Mouse (Mus musculus) MEL (cell line): ENCODE results near the gene Higd2a. TPM values are rescaled to one million over a fixed set of nuclear protein-coding genes. Genes with fewer than 3 reads are reported as not detected.

Source experiments
- DNase-seq: peaks from one replicate; pipeline ENCODE4 v3.0.0; 2011; ENCODE audit warnings: low read depth, low spot score
- H3K27ac ChIP-seq: 2 replicates; pipeline ENCODE4 v1.5.1; 2012; ENCODE audit warnings: low read depth, mild to moderate bottlenecking, control low read depth, low read length, moderate library complexity; ENCODE audit not compliant: control insufficient read depth
- H3K27me3 ChIP-seq, 2 experiments: fragments of 150-350 bp in 1 of 2; sonication (generic) in 1 of 2; 2 replicates each; pipeline ENCODE4 v1.6.1; 2012; ENCODE audit warnings: low read length in 2 of 2, mild to moderate bottlenecking in 2 of 2, improper control_type of control experiment in 1 of 2, moderate library complexity in 1 of 2; ENCODE audit not compliant: insufficient read depth in 2 of 2, control insufficient read depth in 1 of 2
- H3K36me3 ChIP-seq, 2 experiments: 2 replicates each; pipeline ENCODE4 v1.6.1; 2012 to 2014; ENCODE audit warnings: low read length in 2 of 2, improper control_type of control experiment in 1 of 2, inconsistent platforms in 1 of 2, mild to moderate bottlenecking in 1 of 2; ENCODE audit not compliant: insufficient read depth in 2 of 2, control insufficient read depth in 1 of 2
- H3K4me1 ChIP-seq, 2 experiments: fragments of 150-350 bp in 1 of 2; sonication (generic) in 1 of 2; 2 replicates each; pipeline ENCODE4 v1.6.1; 2012; ENCODE audit warnings: low read length in 2 of 2, improper control_type of control experiment in 1 of 2, mild to moderate bottlenecking in 1 of 2; ENCODE audit not compliant: insufficient read depth in 2 of 2, control insufficient read depth in 1 of 2
- H3K4me3 ChIP-seq, 2 experiments: fragments of 150-350 bp in 1 of 2; sonication (generic) in 1 of 2; 2 replicates each; pipeline ENCODE4 v1.5.1; 2012; ENCODE audit warnings: low read depth in 2 of 2, low read length in 2 of 2, mild to moderate bottlenecking in 2 of 2, moderate library complexity in 2 of 2, control low read depth in 1 of 2, improper control_type of control experiment in 1 of 2; ENCODE audit not compliant: control insufficient read depth in 1 of 2, insufficient read depth in 1 of 2
- H3K79me2 ChIP-seq: 2 replicates; pipeline ENCODE4 v1.6.1; 2012; ENCODE audit warnings: mild to moderate bottlenecking, low read length, moderate library complexity; ENCODE audit not compliant: control insufficient read depth, poor library complexity, insufficient read depth
- H3K9ac ChIP-seq: 2 replicates; pipeline ENCODE4 v1.6.1; 2012; ENCODE audit warnings: low read depth, mild to moderate bottlenecking, control low read depth, low read length, moderate library complexity; ENCODE audit not compliant: control insufficient read depth, poor library complexity, severe bottlenecking
- H3K9me3 ChIP-seq: fragments of 150-350 bp; sonication (generic); replicated peaks from 2 replicates; pipeline ENCODE4 v1.6.1; 2012; ENCODE audit warnings: mild to moderate bottlenecking, low read length, improper control_type of control experiment, moderate library complexity; ENCODE audit not compliant: insufficient read depth
- CHD1 ChIP-seq: IDR thresholded peaks from 2 replicates; pipeline ENCODE4 v1.6.1; 2012; ENCODE audit warnings: low read depth, mild to moderate bottlenecking, inconsistent platforms, low read length, improper control_type of control experiment
- E2F4 ChIP-seq: IDR thresholded peaks from 2 replicates; pipeline ENCODE4 v1.6.1; 2011; ENCODE audit warnings: low read depth, low read length, improper control_type of control experiment, borderline replicate concordance
- ELF1 ChIP-seq: IDR thresholded peaks from 2 replicates; pipeline ENCODE4 v1.6.1; 2014; ENCODE audit warnings: low read depth, mild to moderate bottlenecking, inconsistent platforms, low read length, improper control_type of control experiment, moderate library complexity
- EP300 ChIP-seq, 2 experiments: IDR thresholded peaks; 2 replicates each; pipeline ENCODE4 v1.6.1; 2011; ENCODE audit warnings: improper control_type of control experiment in 2 of 2, low read length in 2 of 2, low read depth in 1 of 2, mild to moderate bottlenecking in 1 of 2
- ETS1 ChIP-seq: IDR thresholded peaks from 2 replicates; pipeline ENCODE4 v1.6.1; 2012; ENCODE audit warnings: low read depth, mild to moderate bottlenecking, inconsistent platforms, low read length, improper control_type of control experiment, moderate library complexity
- GATA1 ChIP-seq: IDR thresholded peaks from 2 replicates; pipeline ENCODE4 v1.6.1; 2011; ENCODE audit warnings: low read depth, low read length, improper control_type of control experiment
- MAZ ChIP-seq: IDR thresholded peaks from 2 replicates; pipeline ENCODE4 v1.6.1; 2012; ENCODE audit warnings: low read depth, mild to moderate bottlenecking, inconsistent platforms, low read length, improper control_type of control experiment
- MYB ChIP-seq: IDR thresholded peaks from 2 replicates; pipeline ENCODE4 v1.6.1; 2011; ENCODE audit warnings: mild to moderate bottlenecking, low read depth, low read length, improper control_type of control experiment
- MYC ChIP-seq: IDR thresholded peaks from 2 replicates; pipeline ENCODE4 v1.6.1; 2011; ENCODE audit warnings: low read depth, mild to moderate bottlenecking, low read length, improper control_type of control experiment, moderate library complexity
- NELFE ChIP-seq: IDR thresholded peaks from 2 replicates; pipeline ENCODE4 v1.6.1; 2011; ENCODE audit warnings: low read depth, low read length, improper control_type of control experiment
- NRF1 ChIP-seq: IDR thresholded peaks from 2 replicates; pipeline ENCODE4 v1.6.1; 2014; ENCODE audit warnings: low read depth, mild to moderate bottlenecking, inconsistent platforms, low read length, improper control_type of control experiment, moderate library complexity; ENCODE audit not compliant: poor library complexity, insufficient read depth, severe bottlenecking
- POLR2AphosphoS2 ChIP-seq: IDR thresholded peaks from 2 replicates; pipeline ENCODE4 v1.6.1; 2011; ENCODE audit warnings: low read length, improper control_type of control experiment
- RAD21 ChIP-seq: IDR thresholded peaks from 2 replicates; pipeline ENCODE4 v1.6.1; 2011; ENCODE audit warnings: mild to moderate bottlenecking, low read depth, low read length, improper control_type of control experiment
- SIN3A ChIP-seq: IDR thresholded peaks from 2 replicates; pipeline ENCODE4 v1.6.1; 2012; ENCODE audit warnings: low read length, improper control_type of control experiment, inconsistent platforms
- TBP ChIP-seq: IDR thresholded peaks from 2 replicates; pipeline ENCODE4 v1.8.0; 2011; ENCODE audit warnings: low read depth, low read length, improper control_type of control experiment
- TCF12 ChIP-seq: IDR thresholded peaks from 2 replicates; pipeline ENCODE4 v1.6.1; 2014; ENCODE audit warnings: low read depth, mild to moderate bottlenecking, inconsistent platforms, low read length, improper control_type of control experiment, moderate library complexity
- USF2 ChIP-seq, 2 experiments: IDR thresholded peaks; 2 replicates each; pipeline ENCODE4 v1.6.1; 2011 to 2012; ENCODE audit warnings: improper control_type of control experiment in 2 of 2, low read length in 2 of 2, borderline replicate concordance in 1 of 2, inconsistent platforms in 1 of 2, low read depth in 1 of 2, mild to moderate bottlenecking in 1 of 2; ENCODE audit not compliant: insufficient read depth in 1 of 2
- ZKSCAN1 ChIP-seq: IDR thresholded peaks from 2 replicates; pipeline ENCODE4 v1.6.1; 2012; ENCODE audit warnings: low read depth, mild to moderate bottlenecking, inconsistent platforms, low read length, improper control_type of control experiment, moderate library complexity
- ZMIZ1 ChIP-seq: IDR thresholded peaks from 2 replicates; pipeline ENCODE4 v1.6.1; 2012; ENCODE audit warnings: low read depth, mild to moderate bottlenecking, inconsistent platforms, low read length, improper control_type of control experiment, moderate library complexity
- ZNF384 ChIP-seq: IDR thresholded peaks from 2 replicates; pipeline ENCODE4 v1.6.1; 2012; ENCODE audit warnings: low read depth, mild to moderate bottlenecking, inconsistent platforms, low read length, improper control_type of control experiment
- polyA plus RNA-seq, 2 experiments: library from polyadenylated mRNA; stranded (reverse) in 1 of 2; unstranded in 1 of 2; fragments of >175 nt in 1 of 2; fragments of >200 nt in 1 of 2; gene quantifications; 2 replicates each; pipeline versions ENCODE4 v1.2.1 to v1.2.4; 2012; ENCODE audit warnings: low replicate concordance in 2 of 2, low read depth in 1 of 2; ENCODE audit not compliant: insufficient read length in 2 of 2, insufficient read depth in 1 of 2, missing spikeins in 1 of 2
- total RNA-seq: library from RNA; depleted of rRNA; stranded (reverse); fragments of 300-350 nt; gene quantifications from 2 replicates; pipeline ENCODE4 v1.2.3, GENCODE M21; 2012

The Higd2a gene
- total and polyA plus RNA-seq, 3 experiments = 54.0 to 131 TPM; not detected in 1

DNA sequence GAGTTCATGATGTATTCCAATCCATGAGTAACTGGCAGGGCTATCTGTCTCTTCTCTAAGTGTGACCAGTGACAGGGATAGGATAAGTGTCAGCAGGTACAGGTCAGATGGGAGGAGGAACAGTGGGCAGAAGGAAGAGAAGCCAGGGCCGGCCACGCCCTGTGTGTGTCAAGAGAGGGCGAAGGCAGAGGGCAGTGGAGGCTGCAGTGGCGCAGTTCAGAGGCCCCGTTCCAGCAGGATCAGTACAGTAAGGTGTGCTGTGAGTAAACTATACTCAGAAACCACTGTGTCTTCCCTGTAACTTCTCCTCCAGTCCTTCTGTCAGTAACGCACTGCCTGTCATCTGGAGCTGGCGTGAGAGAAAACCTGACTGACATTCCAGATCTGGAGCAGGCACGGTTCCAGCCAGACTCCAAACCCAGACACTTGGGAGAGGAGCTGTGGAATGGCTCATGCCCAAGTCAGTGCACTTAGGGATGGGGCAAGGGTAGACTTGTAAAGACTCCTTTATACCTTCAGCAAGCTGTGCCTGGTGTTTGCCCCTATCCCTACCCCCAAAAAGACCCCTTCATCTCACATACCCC, 6.2 kb downstream of the Higd2a start:
- no peak overlapping the region for H3K27ac ChIP-seq
- TF ChIP-seq GATA1 = no peak
- TF ChIP-seq ZKSCAN1 = no peak
- H3K79me2 ChIP-seq = peaks cover 4% of the 10 kb centered on the region; the same call in 1 of the 2 replicates
- H3K9ac ChIP-seq = no peak overlapping the region
- no peak overlapping the region for H3K4me3 ChIP-seq
- H3K9me3 ChIP-seq = no peaks in the 10 kb centered on the region
- H3K36me3 ChIP-seq = peaks cover 1 to 3% of the 10 kb centered on the region in 2 experiments; a peak in 3 of 4 replicates
- H3K27me3 ChIP-seq = no peaks in the 10 kb centered on the region
- no peak for DNase-seq
- H3K4me1 ChIP-seq = peaks cover 0 to 4% of the 10 kb centered on the region in 2 experiments; a peak in 1 of 4 replicates

DNA sequence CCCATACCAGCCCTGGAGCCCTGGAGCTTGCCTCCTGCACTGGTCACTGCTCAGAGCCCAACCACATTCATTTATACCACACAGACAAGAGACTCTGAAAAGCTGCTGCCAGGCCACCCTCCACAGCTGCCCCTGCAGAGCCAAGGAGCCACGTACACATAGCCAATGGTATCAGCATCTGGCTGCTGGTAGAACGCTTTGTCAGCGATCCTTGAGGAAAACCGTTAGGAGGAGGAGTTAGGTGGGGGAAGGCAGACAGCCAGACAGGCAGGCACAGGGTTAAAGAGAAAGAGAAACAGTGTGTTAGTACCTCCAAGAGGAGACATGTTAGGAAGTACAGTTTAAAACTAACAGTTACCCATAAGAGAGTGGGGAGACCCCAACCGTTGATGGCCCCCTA, 6.9 kb downstream of the Higd2a start:
- no peaks in the 10 kb centered on the region for H3K27me3 ChIP-seq
- peaks cover 0 to 1% of the 10 kb centered on the region in 2 experiments; a peak in 1 of 4 replicates for H3K36me3 ChIP-seq
- TF ChIP-seq TCF12 (no peak), RAD21 (no peak), NRF1 (no peak), POLR2AphosphoS2 (no peak), USF2 (IDR thresholded peaks at IDR 0.05; ENCODE audit: borderline replicate concordance in 1 of 2, insufficient read depth in 1 of 2, low read depth in 1 of 2, low read length in 2 of 2) (no peak), EP300 (IDR thresholded peaks at IDR 0.05; ENCODE audit: low read depth in 1 of 2, low read length in 2 of 2) (no peak)
- peaks cover 1% of the 10 kb centered on the region; the same call in 1 of the 2 replicates for H3K79me2 ChIP-seq
- H3K27ac ChIP-seq = no peak overlapping the region
- no peak overlapping the region for H3K9ac ChIP-seq
- H3K4me3 ChIP-seq = no peak overlapping the region
- no peak for DNase-seq
- H3K9me3 ChIP-seq = no peaks in the 10 kb centered on the region
- H3K4me1 ChIP-seq = no peaks in the 10 kb centered on the region

DNA sequence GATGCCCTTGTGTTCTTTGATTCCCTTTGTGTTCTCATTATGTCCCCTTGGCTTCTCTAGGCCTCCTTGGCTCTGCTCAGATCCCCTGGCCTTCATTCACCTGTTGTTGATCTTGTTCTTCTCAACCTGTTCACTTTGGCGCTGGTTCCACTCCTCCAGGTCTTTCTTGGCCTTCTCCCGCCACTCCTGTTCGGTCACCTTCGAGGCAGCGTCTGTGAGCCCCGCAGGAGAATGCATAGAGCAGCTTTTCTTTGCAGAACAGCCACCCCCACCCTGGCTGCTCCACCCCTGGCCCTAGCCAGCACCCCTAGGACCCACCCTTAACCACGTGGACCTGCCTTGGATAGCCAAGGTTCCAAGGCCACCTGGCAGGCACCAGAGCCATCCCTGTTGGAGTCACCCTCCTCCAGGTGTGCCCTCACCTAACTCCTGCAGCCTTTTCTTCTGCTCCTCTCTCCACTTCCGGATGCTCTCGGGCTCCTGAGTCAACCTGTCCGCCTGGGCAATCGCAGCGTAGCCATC, 8.7 kb downstream of the Higd2a start:
- Histone ChIP-seq H3K4me3 (no peak overlapping the region), H3K9me3 (no peaks in the 10 kb centered on the region), H3K79me2 (no peaks in the 10 kb centered on the region), H3K4me1 (no peaks in the 10 kb centered on the region), H3K36me3 (peaks cover 0 to 1% of the 10 kb centered on the region in 2 experiments; a peak in 1 of 4 replicates), H3K9ac (no peak overlapping the region), H3K27me3 (no peaks in the 10 kb centered on the region), H3K27ac (no peak overlapping the region)
- TF ChIP-seq ZNF384 (no peak), MYC (no peak), ETS1 (no peak), MYB (no peak), SIN3A (no peak), MAZ (no peak), RAD21 (no peak), CHD1 (no peak), NELFE (no peak), ELF1 (no peak), TBP (no peak), ZMIZ1 (no peak), GATA1 (no peak), USF2 (IDR thresholded peaks at IDR 0.05; ENCODE audit: borderline replicate concordance in 1 of 2, insufficient read depth in 1 of 2, low read depth in 1 of 2, low read length in 2 of 2) (no peak), E2F4 (no peak)
- DNase-seq = no peak
